Mouse (Mus musculus) stomach, embryonic 15.5 days (tissue): ENCODE data around the gene Zmynd8. TPM values are rescaled to one million over a fixed set of nuclear protein-coding genes. Genes with fewer than 3 reads are reported as not detected.

Experiments used
- ATAC-seq: fragments of 200-750 bp; cut with Nextera tagmentation; 2 replicates; pipeline ENCODE4 v1.8.0; 2017; ENCODE audit warnings: low read depth, moderate number of reproducible peaks, moderate TSS enrichment; ENCODE audit not compliant: insufficient read depth, low FRiP score
- H3K27ac ChIP-seq: fragments of 300-500 bp; sonication (generic); 2 replicates; pipeline ENCODE4 v1.5.1; 2015; ENCODE audit warnings: mild to moderate bottlenecking, inconsistent platforms
- H3K27me3 ChIP-seq: fragments of 300-500 bp; sonication (generic); replicated peaks from 2 replicates; pipeline ENCODE4 v1.6.1; 2015; ENCODE audit warnings: inconsistent platforms
- H3K36me3 ChIP-seq: fragments of 300-500 bp; sonication (generic); 2 replicates; pipeline ENCODE4 v1.6.1; 2015; ENCODE audit warnings: inconsistent platforms
- H3K4me1 ChIP-seq: fragments of 300-500 bp; sonication (generic); 2 replicates; pipeline ENCODE4 v1.6.1; 2015; ENCODE audit warnings: inconsistent platforms
- H3K4me2 ChIP-seq: fragments of 300-500 bp; sonication (generic); 2 replicates; pipeline ENCODE4 v1.6.1; 2015; ENCODE audit warnings: mild to moderate bottlenecking, inconsistent platforms
- H3K4me3 ChIP-seq: fragments of 300-500 bp; sonication (generic); replicated peaks from 2 replicates; pipeline ENCODE4 v1.5.1; 2015; ENCODE audit warnings: inconsistent platforms
- H3K9ac ChIP-seq: fragments of 300-500 bp; sonication (generic); 2 replicates; pipeline ENCODE4 v1.6.1; 2015; ENCODE audit warnings: inconsistent platforms
- H3K9me3 ChIP-seq: fragments of 300-500 bp; sonication (generic); 2 replicates; pipeline ENCODE4 v1.6.1; 2016; ENCODE audit warnings: inconsistent platforms
- WGBS: fragments of 180-500 bp; shearing (Covaris S2); methylation state at CpG from one replicate; pipeline ENCODE4 v1.1.7; 2015; 5-methylcytosine and 5-hydroxymethylcytosine counted together
- polyA plus RNA-seq: library from polyadenylated mRNA; unstranded; fragments of >200 nt; fragmentation: Nextera tagmentation; extraction: Ambion mirVana; gene quantifications from 2 replicates; pipeline ENCODE4 v1.2.1, GENCODE M21; 2015

Gene Zmynd8
- polyA plus RNA-seq, 1 experiment from 2014 or later: 54.5 TPM

DNA sequence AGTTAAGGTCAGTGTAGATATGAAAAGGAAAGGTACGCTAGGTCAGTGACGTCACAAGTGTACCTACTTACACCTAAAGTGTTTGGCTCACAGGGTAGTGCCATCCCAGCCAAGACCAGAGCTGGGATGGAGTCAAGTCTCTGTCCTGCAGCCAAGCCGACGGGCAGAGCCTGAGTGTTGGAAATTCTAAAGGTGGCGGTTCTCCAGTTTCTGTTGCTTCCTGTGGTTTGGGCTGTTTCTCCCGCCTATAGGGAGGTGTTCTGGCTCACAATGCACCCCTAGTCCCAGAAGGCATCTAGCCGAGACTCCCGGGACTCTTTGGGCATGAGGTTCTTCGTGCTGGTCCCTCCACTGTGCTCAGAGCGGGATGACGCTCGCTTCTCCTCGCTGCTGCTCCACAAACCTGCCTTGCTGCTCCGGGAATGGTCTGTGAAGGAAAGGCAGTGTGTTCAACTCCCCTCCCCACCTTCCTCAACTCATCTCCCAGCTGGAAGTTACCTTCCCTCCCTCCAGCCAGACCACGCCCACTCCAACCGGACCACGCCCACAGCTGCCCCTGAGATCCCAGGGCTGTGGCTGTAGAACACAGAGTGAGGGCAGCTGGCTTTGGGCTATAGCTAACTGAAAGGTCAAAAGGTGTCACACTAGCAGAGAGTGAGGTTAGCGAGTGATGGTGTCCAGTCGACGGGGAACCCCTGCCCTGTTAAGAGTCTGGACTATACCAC lies 113.3 kb downstream of the Zmynd8 start:
- Histone ChIP-seq H3K27me3 (no peaks in the 10 kb centered on the region), H3K9ac (no peak overlapping the region), H3K36me3 (peaks cover 48% of the 10 kb centered on the region), H3K4me2 (no peak overlapping the region), H3K9me3 (no peaks in the 10 kb centered on the region), H3K27ac (no peak overlapping the region), H3K4me3 (no peak overlapping the region), H3K4me1 (no peaks in the 10 kb centered on the region)
- WGBS: 85% methylated on average over 20 of the region's 20 CpGs
- ATAC-seq: no peak

DNA sequence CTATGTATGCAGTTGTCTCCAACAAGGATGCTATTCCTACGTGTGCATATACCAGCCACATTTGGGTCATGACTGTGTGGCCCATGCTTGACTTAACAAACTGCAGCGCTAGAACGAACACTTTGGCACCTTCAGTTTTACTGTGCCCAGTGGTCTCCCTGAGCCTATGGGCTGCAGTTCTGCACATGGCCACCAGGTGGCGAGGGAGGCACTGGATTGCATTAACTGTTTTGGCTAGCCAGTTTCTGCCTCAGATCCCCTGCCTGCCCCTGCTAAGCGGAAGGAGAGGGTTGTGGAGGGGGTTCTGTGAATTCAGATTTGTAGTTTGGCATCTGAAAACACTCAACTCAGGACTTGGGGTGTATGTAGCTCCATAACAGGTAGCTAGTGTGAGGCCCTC lies 116.5 kb downstream of the Zmynd8 start:
- no peaks in the 10 kb centered on the region for H3K27me3 ChIP-seq
- no peaks in the 10 kb centered on the region for H3K9me3 ChIP-seq
- no peak overlapping the region for H3K27ac ChIP-seq
- H3K4me3 ChIP-seq: no peak overlapping the region
- WGBS: 36% methylated on average over 5 of the region's 5 CpGs
- H3K36me3 ChIP-seq: peaks cover 34% of the 10 kb centered on the region
- no peaks in the 10 kb centered on the region for H3K4me1 ChIP-seq
- ATAC-seq: no peak; the same call in 1 of the 2 replicates
- no peak overlapping the region for H3K4me2 ChIP-seq
- H3K9ac ChIP-seq: no peak overlapping the region

DNA sequence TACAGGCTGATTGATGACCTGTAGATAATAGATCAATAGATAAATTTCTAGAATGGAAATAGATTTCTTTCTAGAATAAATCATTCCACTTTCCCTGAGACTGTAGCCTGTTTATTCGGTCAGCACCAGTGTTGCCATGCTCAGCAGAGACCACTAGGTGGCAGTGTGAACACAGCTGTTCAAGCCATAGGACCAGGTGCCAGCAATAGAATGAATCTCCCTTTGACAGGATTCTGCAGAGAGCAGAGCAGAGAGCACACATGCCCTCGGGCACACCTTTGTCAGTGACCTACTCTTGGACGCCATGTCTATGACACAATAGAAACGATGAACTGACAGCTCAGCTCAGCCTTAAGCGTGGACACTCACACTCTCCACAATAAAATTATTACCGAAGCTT lies 119.9 kb downstream of the Zmynd8 start:
- H3K27ac ChIP-seq: no peak overlapping the region

DNA sequence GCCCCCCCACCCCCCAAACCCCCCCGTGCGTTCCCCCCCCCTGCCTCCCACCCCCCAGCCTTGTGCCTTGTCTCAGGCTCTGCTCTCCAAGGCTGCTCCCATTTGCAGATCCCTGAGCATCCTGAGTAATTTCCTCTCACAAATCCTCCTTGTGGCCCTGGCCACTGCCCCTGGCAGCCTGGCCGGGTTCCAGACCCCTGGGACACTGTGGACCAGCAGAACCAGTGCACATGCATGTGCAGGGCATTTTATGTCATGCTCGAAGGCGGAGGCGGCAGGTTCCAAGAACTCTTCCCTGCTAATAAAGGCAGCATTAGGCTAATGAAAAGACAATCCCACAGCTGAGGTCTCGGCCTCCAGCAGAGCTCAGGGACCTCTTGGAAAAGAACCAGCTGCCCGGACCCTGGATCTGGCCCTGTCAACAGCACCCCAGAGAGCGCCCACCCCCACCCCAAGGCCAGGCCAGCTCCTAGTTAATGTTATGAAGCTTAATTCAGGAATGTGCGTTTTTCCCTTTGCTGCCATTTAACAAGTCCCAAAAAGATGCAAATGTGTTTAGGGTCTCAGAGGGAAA lies 129.4 kb downstream of the Zmynd8 start:
- Histone ChIP-seq H3K9ac (no peak overlapping the region), H3K9me3 (no peaks in the 10 kb centered on the region; the same call in 1 of the 2 replicates), H3K36me3 (no peaks in the 10 kb centered on the region), H3K4me3 (no peak overlapping the region), H3K4me2 (no peak overlapping the region), H3K27ac (no peak overlapping the region), H3K27me3 (no peaks in the 10 kb centered on the region), H3K4me1 (no peaks in the 10 kb centered on the region)
- 61% methylated on average over 10 of the region's 10 CpGs for WGBS
- ATAC-seq: no peak

More for the DNA sequence above, 119.9 kb downstream of the Zmynd8 start:
- WGBS: 21% methylated on average over 6 of the region's 6 CpGs
- H3K27me3 ChIP-seq: no peaks in the 10 kb centered on the region
- no peak overlapping the region for H3K4me3 ChIP-seq
- no peak overlapping the region for H3K4me2 ChIP-seq
- H3K9me3 ChIP-seq: no peaks in the 10 kb centered on the region; the same call in 1 of the 2 replicates
- no peak overlapping the region for H3K9ac ChIP-seq
- H3K4me1 ChIP-seq: no peaks in the 10 kb centered on the region
- peak; percentile 58; the same call in 1 of the 2 replicates for ATAC-seq
- H3K36me3 ChIP-seq: peaks cover 15% of the 10 kb centered on the region; the same call in 1 of the 2 replicates

DNA sequence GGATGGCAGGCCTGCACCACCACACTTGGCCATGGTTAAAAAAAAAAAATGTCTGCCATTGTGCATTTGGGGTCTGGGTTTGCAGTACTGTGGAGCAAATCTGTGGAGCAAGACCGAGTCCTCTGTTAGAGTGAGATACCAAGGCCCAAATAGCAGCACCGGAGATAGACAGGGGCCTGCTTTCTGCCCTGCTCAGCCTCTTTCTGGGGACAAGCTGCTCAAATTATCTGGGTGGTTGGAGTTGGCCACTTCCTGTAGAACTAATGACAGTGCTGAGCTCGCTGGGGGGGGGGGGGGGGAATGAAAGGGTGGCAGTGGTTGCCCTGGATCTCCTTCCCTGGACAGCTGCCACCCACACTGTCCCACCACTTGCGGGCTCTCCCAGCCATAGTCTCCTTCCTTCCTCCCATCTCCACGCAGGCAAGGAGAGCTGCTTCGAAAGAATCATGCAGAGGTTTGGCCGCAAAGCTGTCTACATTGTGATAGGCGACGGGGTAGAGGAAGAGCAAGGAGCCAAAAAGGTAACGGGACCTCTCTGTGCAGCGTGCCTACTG lies 129.9 kb downstream of the Zmynd8 start:
- H3K9me3 ChIP-seq: no peaks in the 10 kb centered on the region
- no peak overlapping the region for H3K9ac ChIP-seq
- H3K27ac ChIP-seq: no peak overlapping the region
- no peak overlapping the region for H3K4me3 ChIP-seq
- no peak for ATAC-seq
- WGBS: 59% methylated on average over 10 of the region's 11 CpGs
- no peaks in the 10 kb centered on the region for H3K27me3 ChIP-seq
- no peaks in the 10 kb centered on the region for H3K36me3 ChIP-seq
- H3K4me2 ChIP-seq: no peak overlapping the region
- H3K4me1 ChIP-seq: no peaks in the 10 kb centered on the region

DNA sequence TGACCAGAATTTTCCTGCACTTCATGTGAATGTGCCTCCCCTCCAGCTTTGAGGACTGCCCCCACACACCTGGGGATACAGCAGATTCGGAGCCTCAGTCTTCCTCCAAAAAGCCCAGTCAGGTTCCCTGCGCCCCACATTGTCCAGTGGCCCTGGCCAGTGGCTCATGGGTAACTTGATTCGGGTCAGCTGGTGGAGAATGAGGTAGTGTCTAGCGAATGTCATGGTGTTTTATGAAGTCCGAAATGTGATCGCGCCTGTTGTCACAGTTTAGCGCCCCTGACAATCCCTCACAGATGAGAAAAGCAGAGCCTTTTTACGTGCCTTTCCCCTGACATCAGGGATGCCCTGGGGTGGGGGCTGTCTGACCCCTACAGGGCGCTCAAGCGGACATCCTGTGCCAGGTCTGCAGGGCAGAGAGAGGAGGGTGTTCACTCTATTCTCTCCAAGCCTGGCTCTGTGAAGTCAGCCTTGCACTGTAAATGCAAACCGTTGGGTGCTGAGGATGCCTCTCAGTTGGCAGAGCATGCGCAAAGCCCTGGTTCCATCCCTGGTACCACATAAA lies 139.3 kb downstream of the Zmynd8 start:
- no peaks in the 10 kb centered on the region for H3K27me3 ChIP-seq
- 83% methylated on average over 13 of the region's 13 CpGs for WGBS
- H3K9me3 ChIP-seq: no peaks in the 10 kb centered on the region
- no peak overlapping the region for H3K9ac ChIP-seq
- no peak overlapping the region for H3K4me3 ChIP-seq
- H3K27ac ChIP-seq: no peak overlapping the region
- no peak for ATAC-seq
- H3K36me3 ChIP-seq: no peaks in the 10 kb centered on the region
- no peaks in the 10 kb centered on the region for H3K4me1 ChIP-seq
- no peak overlapping the region for H3K4me2 ChIP-seq

DNA sequence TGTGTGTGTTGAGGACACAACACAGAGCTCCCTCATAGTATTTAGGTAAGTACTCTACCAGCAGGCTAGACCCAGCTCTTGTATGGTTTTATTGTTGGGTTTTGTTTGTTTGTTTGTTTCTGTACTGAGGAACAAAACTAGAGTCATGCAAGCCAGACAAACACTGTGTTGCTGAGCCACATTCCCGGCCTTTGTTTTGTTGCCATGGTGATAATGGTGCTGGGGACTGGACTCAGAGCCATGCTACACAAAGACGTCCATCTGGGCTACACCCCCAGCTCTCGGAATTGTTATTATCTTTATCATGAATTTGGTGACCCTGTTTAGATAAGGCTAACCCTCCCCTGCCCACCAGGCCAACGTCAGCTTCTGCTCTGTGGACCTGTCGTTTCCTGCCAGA lies 140.3 kb downstream of the Zmynd8 start:
- Histone ChIP-seq H3K27ac (no peak overlapping the region), H3K36me3 (no peaks in the 10 kb centered on the region), H3K4me1 (no peaks in the 10 kb centered on the region), H3K9ac (no peak overlapping the region), H3K27me3 (no peaks in the 10 kb centered on the region), H3K4me3 (no peak overlapping the region), H3K4me2 (no peak overlapping the region), H3K9me3 (no peaks in the 10 kb centered on the region)
- no peak for ATAC-seq
- WGBS: 13% methylated on average over 5 of the region's 5 CpGs

DNA sequence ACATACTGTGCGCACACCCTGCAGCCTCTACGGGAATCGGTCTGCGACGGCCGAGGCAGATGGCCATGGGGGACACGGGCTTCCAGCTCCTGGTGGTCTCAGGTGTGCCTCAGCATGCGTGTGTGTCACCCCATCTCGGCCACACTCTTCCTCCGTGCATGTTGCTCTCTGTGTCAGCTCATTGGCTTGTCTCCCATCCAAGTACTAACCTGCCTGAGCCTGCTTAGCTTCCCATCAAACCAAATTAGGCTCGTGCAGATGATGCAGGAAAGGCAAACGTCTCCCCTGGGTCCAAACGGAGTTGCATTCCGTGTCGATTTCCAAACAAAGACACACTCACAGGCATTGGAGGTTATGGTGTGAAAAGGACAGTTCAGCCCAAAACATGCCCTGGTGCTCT lies 141.0 kb downstream of the Zmynd8 start:
- H3K9ac ChIP-seq: no peak overlapping the region
- no peaks in the 10 kb centered on the region for H3K36me3 ChIP-seq
- ATAC-seq: no peak
- H3K4me3 ChIP-seq: no peak overlapping the region
- no peaks in the 10 kb centered on the region for H3K9me3 ChIP-seq
- H3K27ac ChIP-seq: no peak overlapping the region
- 72% methylated on average over 15 of the region's 15 CpGs for WGBS
- H3K27me3 ChIP-seq: no peaks in the 10 kb centered on the region
- no peak overlapping the region for H3K4me2 ChIP-seq
- H3K4me1 ChIP-seq: no peaks in the 10 kb centered on the region

DNA sequence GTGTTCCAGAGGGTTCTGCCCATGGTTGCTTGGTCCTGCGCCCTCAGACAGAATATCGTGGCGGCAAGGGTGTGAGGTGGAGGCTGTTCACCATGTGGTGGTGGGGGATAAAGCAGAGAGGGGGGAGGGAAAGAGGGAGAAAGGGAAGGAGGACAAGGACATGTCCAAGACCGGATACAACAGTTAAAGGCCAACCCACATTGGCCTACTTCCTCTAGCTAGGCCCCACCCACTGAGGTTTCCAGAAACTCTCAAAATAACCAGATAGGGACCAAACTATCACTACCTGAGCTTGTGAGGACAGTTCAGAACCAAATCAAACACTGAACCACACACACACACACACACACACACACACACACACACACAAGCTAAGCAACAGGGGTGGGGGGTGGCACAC lies 146.1 kb downstream of the Zmynd8 start:
- Histone ChIP-seq H3K9me3 (no peaks in the 10 kb centered on the region), H3K4me2 (no peak overlapping the region), H3K9ac (no peak overlapping the region), H3K36me3 (no peaks in the 10 kb centered on the region), H3K27ac (no peak overlapping the region), H3K27me3 (peaks cover 3% of the 10 kb centered on the region; the same call in 1 of the 2 replicates), H3K4me1 (no peaks in the 10 kb centered on the region), H3K4me3 (no peak overlapping the region)
- no peak for ATAC-seq
- 77% methylated on average over 4 of the region's 4 CpGs for WGBS

DNA sequence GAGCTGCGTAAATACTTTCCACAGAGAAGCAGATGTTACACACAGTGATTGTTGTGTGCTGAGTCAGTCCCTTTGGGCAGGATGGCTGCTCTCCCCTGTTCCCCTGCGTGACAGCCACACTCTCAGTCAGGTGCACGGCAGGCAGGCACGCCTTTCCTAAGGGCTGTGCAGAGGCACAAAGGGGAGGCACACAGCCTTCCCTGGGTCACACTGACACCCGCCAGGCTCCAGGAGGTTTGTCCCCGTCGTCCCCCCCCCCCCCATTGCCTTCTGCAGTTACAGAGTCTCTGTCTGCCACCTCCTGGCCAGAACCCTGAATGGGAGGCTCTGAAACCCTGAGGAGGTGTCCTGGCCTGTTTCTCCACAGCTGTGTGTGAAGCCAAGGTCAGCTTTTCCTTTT lies 147.7 kb downstream of the Zmynd8 start:
- peaks cover 5% of the 10 kb centered on the region; the same call in 1 of the 2 replicates for H3K27me3 ChIP-seq
- H3K4me1 ChIP-seq: no peaks in the 10 kb centered on the region
- H3K4me2 ChIP-seq: no peak overlapping the region
- 31% methylated on average over 7 of the region's 7 CpGs for WGBS
- no peak overlapping the region for H3K27ac ChIP-seq
- H3K4me3 ChIP-seq: no peak overlapping the region
- no peaks in the 10 kb centered on the region for H3K9me3 ChIP-seq
- no peaks in the 10 kb centered on the region for H3K36me3 ChIP-seq
- no peak overlapping the region for H3K9ac ChIP-seq
- ATAC-seq: no peak

DNA sequence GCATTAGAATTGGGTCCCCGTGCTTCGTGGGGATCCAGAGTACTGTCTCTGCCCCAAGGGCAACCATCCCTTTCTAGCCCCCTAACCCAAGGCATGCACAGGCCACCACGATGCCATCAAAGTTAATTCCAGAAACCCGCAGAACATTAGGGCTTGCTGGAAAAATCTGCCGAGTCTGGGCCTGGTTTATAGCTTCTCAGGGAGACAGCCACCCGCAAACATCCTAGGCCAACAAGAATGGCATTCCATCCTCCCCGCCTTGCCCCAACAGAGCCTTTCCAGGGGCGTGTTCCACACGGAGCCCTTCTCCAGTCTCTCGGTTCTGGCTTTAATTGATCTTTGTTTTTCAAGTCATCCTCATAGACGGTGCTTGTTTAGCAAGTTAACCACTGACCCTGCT lies 150.4 kb downstream of the Zmynd8 start:
- Histone ChIP-seq H3K4me1 (no peaks in the 10 kb centered on the region), H3K9ac (no peak overlapping the region), H3K4me3 (no peak overlapping the region), H3K4me2 (no peak overlapping the region), H3K9me3 (no peaks in the 10 kb centered on the region), H3K27me3 (peaks cover 13% of the 10 kb centered on the region; the same call in 1 of the 2 replicates), H3K36me3 (no peaks in the 10 kb centered on the region), H3K27ac (no peak overlapping the region)
- WGBS: 17% methylated on average over 11 of the region's 11 CpGs
- ATAC-seq: no peak

DNA sequence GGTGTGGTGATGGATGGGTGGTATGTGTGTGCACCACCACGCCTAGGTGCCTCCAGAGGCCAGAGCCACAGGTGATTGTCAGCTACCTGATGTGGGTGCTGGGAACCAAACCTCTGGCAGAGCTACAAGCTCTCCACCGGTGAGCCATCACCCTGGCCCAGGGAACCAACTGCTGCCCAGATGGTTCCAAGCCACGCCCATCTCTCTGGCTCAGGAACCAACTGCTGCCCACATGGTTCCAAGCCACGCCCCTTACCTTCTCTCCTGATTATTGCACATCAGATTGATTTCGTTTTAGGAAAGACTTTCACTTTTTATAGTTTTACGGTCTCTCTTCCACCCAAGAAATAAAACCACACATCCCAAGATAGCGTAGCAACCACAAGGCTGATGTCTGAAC lies 150.8 kb downstream of the Zmynd8 start:
- H3K27ac ChIP-seq: no peak overlapping the region
- peaks cover 13% of the 10 kb centered on the region; the same call in 1 of the 2 replicates for H3K27me3 ChIP-seq
- H3K9me3 ChIP-seq: no peaks in the 10 kb centered on the region
- no peak overlapping the region for H3K4me2 ChIP-seq
- ATAC-seq: no peak
- no peaks in the 10 kb centered on the region for H3K4me1 ChIP-seq
- WGBS: 51% methylated on average over 7 of the region's 7 CpGs
- no peak overlapping the region for H3K4me3 ChIP-seq
- H3K36me3 ChIP-seq: no peaks in the 10 kb centered on the region
- H3K9ac ChIP-seq: no peak overlapping the region
